Mouse (Mus musculus) liver, embryonic 16.5 days (tissue): ENCODE results near the gene Fbxl4. TPM values are rescaled to one million over a fixed set of nuclear protein-coding genes. Genes with fewer than 3 reads are reported as not detected.

Experiments
- ATAC-seq: fragments of 200-750 bp; cut with Nextera tagmentation; 2 replicates; pipeline ENCODE4 v1.8.0; 2017; ENCODE audit warnings: low read depth, mild to moderate bottlenecking, moderate number of reproducible peaks, moderate library complexity
- H3K27ac ChIP-seq: fragments of 300-500 bp; sonication (generic); 2 replicates; pipeline ENCODE4 v1.5.1; 2014; ENCODE audit warnings: mild to moderate bottlenecking, low read length
- H3K27me3 ChIP-seq: fragments of 300-500 bp; sonication (generic); 2 replicates; pipeline ENCODE4 v1.6.1; 2014; ENCODE audit warnings: low read depth, low read length, mixed read lengths; ENCODE audit not compliant: control insufficient read depth, insufficient read depth
- H3K36me3 ChIP-seq: fragments of 300-500 bp; sonication (generic); 2 replicates; pipeline ENCODE4 v1.6.1; 2014; ENCODE audit warnings: mild to moderate bottlenecking; ENCODE audit not compliant: control insufficient read depth, insufficient read depth
- H3K4me1 ChIP-seq: fragments of 300-500 bp; sonication (generic); 2 replicates; pipeline ENCODE4 v1.6.1; 2014; ENCODE audit warnings: low read depth, low read length, mixed read lengths; ENCODE audit not compliant: control insufficient read depth
- H3K4me2 ChIP-seq: fragments of 300-500 bp; sonication (generic); 2 replicates; pipeline ENCODE4 v1.6.1; 2014; ENCODE audit warnings: low read depth, low read length, mixed read lengths
- H3K4me3 ChIP-seq: fragments of 300-500 bp; sonication (generic); 2 replicates; pipeline ENCODE4 v1.5.1; 2014; ENCODE audit warnings: low read depth, mild to moderate bottlenecking, low read length
- H3K9ac ChIP-seq: fragments of 300-500 bp; sonication (generic); 2 replicates; pipeline ENCODE4 v1.6.1; 2014; ENCODE audit warnings: low read depth, low read length
- H3K9me3 ChIP-seq: fragments of 300-500 bp; sonication (generic); replicated peaks from 2 replicates; pipeline ENCODE4 v1.6.1; 2016; ENCODE audit warnings: low read length; ENCODE audit not compliant: control insufficient read depth
- WGBS: fragments of 180-500 bp; shearing (Covaris S2); extraction: QIAGEN DNeasy Blood & Tissue Kit; methylation state at CpG from one replicate; pipeline ENCODE4 v1.1.7; 2014; ENCODE audit not compliant: insufficient replicate concordance; 5-methylcytosine and 5-hydroxymethylcytosine counted together
- polyA plus RNA-seq: library from polyadenylated mRNA; unstranded; fragments of >200 nt; fragmentation: Nextera tagmentation; extraction: Ambion mirVana; gene quantifications from 2 replicates; pipeline ENCODE4 v1.2.1, GENCODE M21; 2015

Fbxl4 gene
- polyA plus RNA-seq, 1 experiment from 2014 or later: 4.9 TPM

DNA sequence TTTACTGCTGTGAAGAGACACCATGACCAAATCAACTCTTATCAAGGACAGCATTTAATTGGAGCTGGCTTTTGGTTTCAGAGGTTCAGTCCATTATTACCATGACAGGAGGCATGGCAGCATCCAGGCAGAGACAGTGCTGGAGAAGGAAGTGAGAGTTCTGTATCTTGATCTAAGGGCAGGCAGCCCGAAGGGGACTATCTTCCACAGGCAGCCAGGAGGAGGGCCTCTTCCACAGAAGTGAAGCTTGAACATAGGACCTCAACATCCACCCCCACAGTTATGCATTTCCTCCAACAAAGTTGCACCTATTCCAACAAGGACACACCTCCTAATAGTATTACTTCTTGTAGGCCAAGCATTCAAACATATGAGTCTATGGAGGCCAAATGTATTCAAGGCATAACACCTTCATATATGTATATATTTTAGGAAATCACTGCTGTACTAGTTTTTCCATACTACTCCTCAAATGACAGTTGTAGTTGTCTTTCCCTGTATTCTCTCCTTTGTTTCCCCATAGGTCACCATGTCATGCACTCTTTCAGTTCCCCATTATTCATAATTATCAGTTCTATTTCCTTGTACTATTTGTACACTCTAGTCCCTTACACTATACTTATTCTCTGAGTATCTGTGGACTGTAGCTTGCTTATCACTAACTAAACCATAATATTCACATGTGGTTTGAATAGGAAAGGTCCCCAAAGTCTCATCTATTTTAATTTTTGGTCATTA, 26.4 kb downstream of the Fbxl4 start:
- no peak overlapping the region for H3K27ac ChIP-seq
- H3K9me3 ChIP-seq: no peaks in the 10 kb centered on the region
- WGBS: 27% methylated on average over 1 of the region's 1 CpGs
- H3K36me3 ChIP-seq: no peaks in the 10 kb centered on the region
- no peaks in the 10 kb centered on the region for H3K27me3 ChIP-seq
- no peak overlapping the region for H3K4me3 ChIP-seq
- no peak overlapping the region for H3K4me2 ChIP-seq
- no peak overlapping the region for H3K9ac ChIP-seq
- H3K4me1 ChIP-seq: no peaks in the 10 kb centered on the region
- no peak for ATAC-seq

- H3K4me2 ChIP-seq: no peak overlapping the region
- no peaks in the 10 kb centered on the region for H3K36me3 ChIP-seq
- H3K9ac ChIP-seq: no peak overlapping the region
- WGBS: 74% methylated on average over 7 of the region's 7 CpGs
- no peak overlapping the region for H3K4me3 ChIP-seq
- no peak for ATAC-seq
- no peaks in the 10 kb centered on the region for H3K27me3 ChIP-seq
- no peaks in the 10 kb centered on the region for H3K4me1 ChIP-seq
- no peaks in the 10 kb centered on the region for H3K9me3 ChIP-seq
- no peak overlapping the region for H3K27ac ChIP-seq
Observed at GRCm38 (mm10) chr4:22390045-22390444, 32.7 kb downstream of the Fbxl4 start.

DNA sequence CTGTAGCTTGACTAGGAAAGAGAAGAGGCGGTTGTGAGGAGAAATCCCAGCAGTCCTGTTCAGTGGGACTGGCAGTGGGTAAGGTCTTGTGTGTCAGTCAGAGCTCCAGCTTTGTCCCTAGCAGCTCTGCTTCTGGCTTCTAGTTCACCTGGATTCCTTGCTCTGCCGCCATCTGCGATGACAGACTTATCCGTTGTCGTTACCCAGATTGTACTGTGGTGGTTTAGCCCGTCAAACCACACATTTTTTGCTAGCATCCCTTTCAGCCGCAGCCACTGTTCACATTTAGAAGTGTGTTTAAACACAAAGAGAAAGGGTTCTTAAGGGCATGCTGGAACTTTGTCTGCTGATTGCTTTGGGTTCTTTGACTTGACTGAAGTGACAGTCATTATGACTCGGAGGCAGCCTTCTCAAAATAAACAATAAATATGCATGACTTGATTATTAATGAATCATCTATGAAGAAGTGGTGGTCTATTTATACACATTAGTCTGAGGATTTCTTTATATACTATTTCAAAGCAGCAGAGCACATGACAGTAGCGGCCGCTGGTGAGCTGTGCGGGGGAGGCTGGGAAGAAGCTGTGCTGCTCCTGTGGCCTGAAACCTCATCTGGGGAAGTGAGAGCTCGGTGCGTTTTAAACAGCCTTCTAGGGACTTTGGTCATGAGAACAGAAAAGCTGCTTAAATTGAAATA, 35.6 kb downstream of the Fbxl4 start:
- WGBS: 75% methylated on average over 13 of the region's 13 CpGs
- no peaks in the 10 kb centered on the region for H3K36me3 ChIP-seq

DNA sequence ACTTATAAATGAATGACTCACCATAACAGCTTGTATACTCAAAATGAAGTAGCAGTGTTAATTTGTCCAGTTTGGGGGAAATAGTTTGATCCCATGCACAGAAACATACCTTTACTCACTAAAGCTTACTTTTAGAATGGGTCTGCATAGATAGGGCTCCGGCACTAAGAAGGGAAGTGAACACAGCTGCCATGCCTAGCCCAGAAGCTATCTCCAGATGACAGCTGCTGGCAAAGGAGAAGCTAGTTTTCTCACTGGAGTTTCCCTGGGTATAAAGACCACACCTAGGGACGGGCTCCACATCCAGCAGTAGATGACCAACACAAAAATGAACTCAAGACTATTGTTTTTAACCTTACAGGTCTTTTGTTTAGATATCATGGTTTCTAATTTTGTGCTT, 38.1 kb downstream of the Fbxl4 start:
- no peaks in the 10 kb centered on the region; the same call in 1 of the 2 replicates for H3K36me3 ChIP-seq
- no peak overlapping the region for H3K4me2 ChIP-seq
- no peaks in the 10 kb centered on the region for H3K4me1 ChIP-seq
- H3K27ac ChIP-seq: no peak overlapping the region
- no peak overlapping the region for H3K9ac ChIP-seq
- no peaks in the 10 kb centered on the region for H3K9me3 ChIP-seq
- H3K27me3 ChIP-seq: no peaks in the 10 kb centered on the region
- 34% methylated on average over 2 of the region's 2 CpGs for WGBS
- H3K4me3 ChIP-seq: no peak overlapping the region
- no peak for ATAC-seq

More for the DNA sequence above, 35.6 kb downstream of the Fbxl4 start:
- H3K4me2 ChIP-seq: no peak overlapping the region
- H3K9me3 ChIP-seq: no peaks in the 10 kb centered on the region
- ATAC-seq: no peak
- no peaks in the 10 kb centered on the region for H3K4me1 ChIP-seq
- no peak overlapping the region for H3K4me3 ChIP-seq
- H3K27ac ChIP-seq: no peak overlapping the region
- H3K27me3 ChIP-seq: no peaks in the 10 kb centered on the region
- no peak overlapping the region for H3K9ac ChIP-seq

DNA sequence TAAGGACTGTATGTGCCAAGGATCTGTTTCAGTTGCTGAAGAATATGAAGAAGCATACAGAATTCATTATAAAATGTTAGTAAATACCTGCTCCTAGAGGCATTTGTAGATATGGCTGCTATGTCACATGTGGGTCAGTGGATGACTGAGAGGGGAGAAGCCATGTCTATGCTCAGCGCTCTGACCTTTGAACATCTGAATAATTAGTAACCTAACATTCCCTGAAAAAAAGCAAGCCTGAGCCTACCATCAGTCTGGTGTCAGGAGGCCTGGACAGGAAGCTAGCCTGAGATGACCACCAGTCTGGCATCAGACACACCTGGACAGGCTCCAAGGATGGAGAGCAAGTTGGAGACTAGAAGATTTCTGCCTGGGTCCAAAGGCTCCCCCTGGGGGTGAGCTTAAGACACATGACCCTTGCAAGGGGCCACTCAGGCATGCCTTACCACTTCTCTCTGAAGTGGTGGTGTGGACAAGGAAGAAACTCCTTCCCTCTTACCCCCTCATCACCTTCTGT, 39.2 kb downstream of the Fbxl4 start:
- WGBS: 67% methylated on average over 1 of the region's 1 CpGs
- Histone ChIP-seq H3K4me1 (no peaks in the 10 kb centered on the region), H3K27ac (no peak overlapping the region), H3K9me3 (no peaks in the 10 kb centered on the region), H3K27me3 (no peaks in the 10 kb centered on the region), H3K9ac (no peak overlapping the region), H3K36me3 (no peaks in the 10 kb centered on the region; the same call in 1 of the 2 replicates), H3K4me3 (no peak overlapping the region), H3K4me2 (no peak overlapping the region)
- ATAC-seq: no peak

DNA sequence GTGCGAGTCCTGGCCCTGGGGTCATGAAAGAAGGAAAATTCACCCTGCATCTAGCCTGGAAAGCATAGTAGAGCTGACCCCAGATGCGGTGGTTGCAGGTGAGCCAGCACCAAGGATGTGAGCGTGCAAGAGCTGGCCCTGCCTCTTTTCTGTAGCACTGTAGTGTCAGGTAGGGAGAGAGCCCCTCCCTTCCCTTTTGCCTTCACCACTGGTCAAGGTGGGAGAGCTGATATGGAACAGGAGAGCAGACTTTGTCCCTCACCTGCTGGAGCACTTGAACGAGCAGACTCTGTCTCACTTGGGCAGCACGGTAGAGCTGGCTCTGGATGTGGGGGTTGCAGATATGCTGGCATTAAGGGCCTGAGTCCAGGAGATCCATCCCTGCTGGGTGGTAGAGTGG, 39.7 kb downstream of the Fbxl4 start:
- 73% methylated on average over 5 of the region's 5 CpGs for WGBS
- H3K36me3 ChIP-seq: no peaks in the 10 kb centered on the region; the same call in 1 of the 2 replicates
- H3K9ac ChIP-seq: no peak overlapping the region
- H3K27me3 ChIP-seq: no peaks in the 10 kb centered on the region
- ATAC-seq: no peak
- H3K9me3 ChIP-seq: no peaks in the 10 kb centered on the region
- H3K4me2 ChIP-seq: no peak overlapping the region
- H3K4me1 ChIP-seq: no peaks in the 10 kb centered on the region
- no peak overlapping the region for H3K27ac ChIP-seq
- H3K4me3 ChIP-seq: no peak overlapping the region

- no peaks in the 10 kb centered on the region for H3K4me1 ChIP-seq
- H3K27ac ChIP-seq: no peak overlapping the region
- no peak for ATAC-seq
- H3K4me3 ChIP-seq: no peak overlapping the region
- no peaks in the 10 kb centered on the region; the same call in 1 of the 2 replicates for H3K36me3 ChIP-seq
- H3K4me2 ChIP-seq: no peak overlapping the region
- no peak overlapping the region for H3K9ac ChIP-seq
- no peaks in the 10 kb centered on the region for H3K27me3 ChIP-seq
- WGBS: 43% methylated on average over 3 of the region's 3 CpGs
- no peaks in the 10 kb centered on the region for H3K9me3 ChIP-seq
Observed at GRCm38 (mm10) chr4:22402032-22402431, 44.7 kb downstream of the Fbxl4 start.

DNA sequence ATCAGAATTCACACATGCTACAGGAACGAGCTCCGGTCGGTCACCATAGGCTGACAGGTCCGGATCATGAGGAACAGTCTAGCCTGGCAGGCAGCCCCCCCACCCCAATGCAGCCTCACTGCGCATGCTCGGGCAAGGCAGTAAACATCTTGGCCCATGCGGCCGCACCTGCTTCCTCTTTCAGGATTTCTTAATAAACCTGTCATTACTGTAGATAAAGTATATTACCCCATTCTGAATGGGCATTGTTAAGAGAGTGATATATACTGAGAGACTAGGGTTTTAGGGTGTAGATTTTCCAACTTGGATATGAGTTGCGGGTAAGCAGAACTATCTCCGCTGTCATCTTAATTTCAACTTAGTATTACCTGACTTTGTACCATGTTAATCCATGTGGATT, 45.6 kb downstream of the Fbxl4 start:
- no peaks in the 10 kb centered on the region; the same call in 1 of the 2 replicates for H3K36me3 ChIP-seq
- no peaks in the 10 kb centered on the region for H3K4me1 ChIP-seq
- H3K9me3 ChIP-seq: no peaks in the 10 kb centered on the region
- no peaks in the 10 kb centered on the region for H3K27me3 ChIP-seq
- WGBS: 84% methylated on average over 10 of the region's 10 CpGs
- no peak overlapping the region for H3K27ac ChIP-seq
- no peak overlapping the region for H3K4me3 ChIP-seq
- no peak overlapping the region for H3K4me2 ChIP-seq
- ATAC-seq: no peak
- no peak overlapping the region for H3K9ac ChIP-seq

GRCm38 (mm10) chr4:22420627-22421026, 63.3 kb downstream of the Fbxl4 start:
- no peaks in the 10 kb centered on the region for H3K27me3 ChIP-seq
- no peaks in the 10 kb centered on the region for H3K36me3 ChIP-seq
- no peak overlapping the region for H3K4me3 ChIP-seq
- H3K9me3 ChIP-seq: no peaks in the 10 kb centered on the region
- ATAC-seq: no peak
- H3K4me2 ChIP-seq: no peak overlapping the region
- H3K27ac ChIP-seq: no peak overlapping the region
- 54% methylated on average over 2 of the region's 2 CpGs for WGBS
- no peaks in the 10 kb centered on the region for H3K4me1 ChIP-seq
- no peak overlapping the region for H3K9ac ChIP-seq
